Mouse (Mus musculus): ENCODE results near the gene Tmem30b. TPM values are rescaled to one million over a fixed set of nuclear protein-coding genes. Genes with fewer than 3 reads are reported as not detected.
"Not testable (repeated sequence)": the region's sequence is repeated elsewhere in the genome, so short reads cannot be mapped to it uniquely, and the experiment has no call there.

Tmem30b gene
- total and polyA plus RNA-seq, 3 experiments, result 0.09 to 0.41 (median 0.25) TPM

DNA sequence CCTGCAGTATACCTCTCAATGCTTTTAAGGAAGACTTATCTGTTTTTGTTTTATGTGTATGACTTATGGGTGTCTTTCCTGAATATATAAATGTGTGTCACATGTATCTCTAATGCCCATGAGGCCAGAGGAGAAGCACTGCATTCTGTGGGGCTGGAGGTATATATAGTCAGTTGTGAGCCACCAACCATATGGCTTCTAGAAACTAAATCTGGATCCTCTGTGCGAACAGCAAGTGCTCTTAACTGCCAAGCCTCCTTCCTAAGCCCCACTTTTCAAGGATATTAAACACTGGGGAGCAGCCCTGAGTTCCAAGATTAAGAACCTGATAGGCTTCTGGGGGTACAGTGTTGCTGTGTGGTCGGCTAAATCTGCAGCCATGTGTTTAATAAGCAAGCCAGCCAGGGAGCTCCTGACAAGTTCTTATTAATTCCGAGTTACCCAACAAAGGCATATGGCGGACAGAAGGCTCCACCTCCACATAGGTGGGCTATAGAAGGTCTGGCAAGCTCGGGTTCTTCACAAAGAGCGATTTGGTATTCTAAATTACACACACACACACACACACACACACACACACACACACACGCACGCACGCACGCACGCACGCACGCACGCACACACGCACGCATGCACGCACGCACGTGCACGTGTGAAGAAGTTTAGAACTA, 12.5 kb upstream of the Tmem30b start:
- DNase-seq, result no peak

DNA sequence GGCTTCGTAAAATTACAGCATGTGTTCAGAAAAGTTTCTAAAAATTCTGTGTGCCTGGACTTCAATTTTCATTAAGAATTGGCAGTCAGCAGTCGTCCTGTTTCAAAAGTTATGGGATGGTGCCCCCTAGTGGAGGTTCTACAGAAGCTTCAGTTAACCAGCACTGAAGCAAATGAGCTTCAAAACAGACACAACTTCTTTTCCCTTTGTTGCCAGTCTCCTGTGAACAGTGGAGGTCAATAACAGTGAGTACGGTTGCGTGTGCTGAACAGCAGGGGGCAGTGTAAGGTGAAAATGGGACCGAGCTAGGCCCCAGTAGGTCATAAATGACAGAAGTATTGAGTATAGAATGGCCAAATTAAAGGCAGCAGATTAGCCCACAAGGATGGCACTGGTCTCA, 8.0 kb upstream of the Tmem30b start:
- DNase-seq, result peak; percentile 62

DNA sequence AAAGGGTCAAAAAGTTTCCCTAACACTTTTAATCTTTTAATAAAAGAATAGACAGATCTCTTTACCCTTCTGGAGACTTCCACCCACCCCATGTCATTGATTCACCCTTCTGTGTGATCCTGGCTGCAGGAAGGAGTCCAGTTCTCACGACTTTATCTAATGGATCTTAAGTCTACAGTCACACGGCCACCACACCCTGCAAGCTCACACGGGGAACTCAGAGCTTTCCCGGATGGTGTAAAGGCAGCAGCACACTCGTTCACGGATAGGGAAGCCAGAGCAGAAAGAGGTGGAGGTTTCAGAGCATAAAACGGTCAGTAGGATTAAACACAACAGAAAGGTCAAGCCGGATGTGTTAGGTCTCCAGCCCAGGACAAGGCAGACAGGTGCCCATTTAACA, 2.1 kb upstream of the Tmem30b start:
- DNase-seq, result no peak

DNA sequence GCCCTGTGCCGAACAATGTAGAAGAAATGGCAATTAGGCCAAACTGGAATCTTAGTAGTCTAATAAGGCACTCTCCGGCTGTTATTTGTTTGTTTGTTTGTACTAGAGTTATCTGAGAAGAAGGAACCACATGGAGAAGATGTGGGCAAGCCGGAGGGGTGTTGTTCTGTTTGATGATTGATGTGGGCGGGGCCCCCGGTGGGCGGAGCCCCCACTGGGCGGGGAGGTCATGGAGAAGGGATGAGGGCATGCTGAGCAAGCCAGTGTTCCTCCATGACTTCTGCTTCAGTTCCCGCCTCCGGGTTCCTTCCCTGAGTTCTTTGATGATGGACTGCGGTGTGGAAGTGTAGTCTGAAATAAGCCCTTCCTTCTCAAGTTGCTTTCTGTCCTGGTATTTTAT, 1.5 kb upstream of the Tmem30b start:
- no peak for DNase-seq

DNA sequence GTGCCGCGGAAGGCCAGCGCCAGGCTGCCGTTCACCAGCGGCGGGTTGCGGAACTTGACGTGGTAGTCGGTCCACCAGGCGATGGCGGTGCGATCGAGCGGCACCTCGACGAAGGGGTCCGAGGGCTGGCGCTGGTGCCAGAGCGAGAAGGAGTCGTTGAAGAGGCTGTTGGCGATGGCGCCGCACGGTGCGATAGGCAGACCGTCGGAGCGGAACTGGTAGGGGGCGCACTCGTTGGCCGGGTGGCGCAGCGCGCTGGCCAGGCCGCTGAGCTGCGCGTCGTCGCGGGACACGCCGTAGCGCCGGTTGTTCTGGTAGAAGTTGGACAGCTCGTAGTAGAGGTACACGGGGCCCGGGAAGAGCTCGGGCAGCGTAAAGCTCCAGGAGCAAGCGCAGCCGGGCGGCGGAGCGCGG, 513 bp downstream of the Tmem30b start:
- DNase-seq, result peak; percentile 50

DNA sequence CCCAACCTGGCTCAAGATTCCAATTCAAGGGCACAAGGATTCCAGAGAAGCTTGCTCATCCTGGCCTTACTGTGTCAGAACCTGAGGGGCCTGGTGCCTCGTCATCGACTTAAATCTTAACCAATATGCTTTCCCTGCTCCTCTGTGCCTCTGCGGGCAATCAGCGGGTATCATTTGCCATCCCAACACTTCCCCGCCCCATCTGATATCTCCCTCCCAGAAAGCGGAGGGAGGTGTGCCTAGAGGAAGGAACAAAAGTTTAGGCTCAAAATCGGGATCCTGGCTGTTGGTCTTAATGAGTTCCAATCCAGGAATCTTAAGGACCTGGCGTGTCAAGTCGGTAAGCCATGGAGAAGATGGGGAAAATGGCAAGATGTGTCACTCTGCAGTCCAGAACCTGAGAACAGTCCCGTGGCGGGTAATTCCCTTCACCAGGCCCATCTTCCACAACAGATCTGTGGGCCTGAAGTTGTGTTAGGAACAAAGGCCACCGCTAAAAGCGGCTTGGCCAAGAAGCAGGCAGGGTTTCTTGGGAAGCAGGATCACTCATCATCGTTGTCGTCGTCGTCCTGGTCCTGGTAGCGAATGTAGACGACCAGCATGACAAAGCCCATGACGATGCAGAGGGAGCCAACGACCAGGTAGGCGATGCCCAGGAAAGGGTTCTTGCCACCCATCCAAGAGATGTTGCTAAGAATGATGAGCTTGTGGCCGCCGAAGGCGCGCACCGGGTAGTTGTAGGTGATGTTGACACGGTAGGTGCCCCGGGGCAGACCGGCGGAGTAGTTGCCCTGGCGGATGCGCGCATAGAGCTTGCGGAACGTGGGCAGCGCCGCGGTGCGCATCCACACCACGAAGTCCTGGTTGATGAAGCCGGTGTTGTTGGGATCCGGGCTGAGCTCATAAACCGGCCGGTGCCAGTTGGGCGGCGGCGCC, 1.2 kb downstream of the Tmem30b start:
- no peak for DNase-seq

DNA sequence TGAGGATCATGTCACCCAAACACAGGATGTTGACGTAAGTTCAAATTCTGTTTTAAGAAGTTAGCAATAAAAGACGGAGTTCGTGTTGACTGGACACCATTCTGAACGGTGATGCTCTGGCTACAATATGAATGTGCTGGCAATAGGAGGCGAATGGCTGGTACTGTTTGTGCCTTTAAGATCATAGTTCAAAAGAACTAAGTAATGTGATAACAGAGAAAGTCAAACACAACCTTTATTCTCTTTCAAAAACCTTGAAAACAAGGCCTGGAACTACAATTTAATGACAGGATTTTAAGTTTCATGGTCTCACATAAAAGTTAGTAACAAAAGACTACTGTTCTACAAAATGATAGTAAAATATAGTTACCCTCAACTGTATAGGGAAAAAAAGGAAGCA, 3.0 kb downstream of the Tmem30b start:
- DNase-seq, result no peak

DNA sequence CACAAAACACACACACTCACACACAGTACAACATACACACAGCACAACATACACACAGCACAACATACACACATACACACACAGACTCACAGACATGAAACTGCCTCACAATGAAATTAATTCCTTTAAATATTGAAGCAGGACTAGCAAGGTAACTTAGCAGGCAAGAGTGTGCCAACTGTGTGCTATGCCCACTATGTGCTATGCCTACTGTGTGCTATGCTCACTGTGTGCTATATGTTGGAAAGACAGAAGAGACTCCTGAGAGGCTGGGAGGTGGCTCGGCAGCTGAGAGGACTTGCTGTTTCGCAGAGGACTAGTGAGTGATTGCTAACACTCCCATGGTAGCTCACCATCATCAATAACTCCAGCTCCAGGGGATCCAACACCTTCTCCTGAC, 5.8 kb downstream of the Tmem30b start:
- no peak for DNase-seq

DNA sequence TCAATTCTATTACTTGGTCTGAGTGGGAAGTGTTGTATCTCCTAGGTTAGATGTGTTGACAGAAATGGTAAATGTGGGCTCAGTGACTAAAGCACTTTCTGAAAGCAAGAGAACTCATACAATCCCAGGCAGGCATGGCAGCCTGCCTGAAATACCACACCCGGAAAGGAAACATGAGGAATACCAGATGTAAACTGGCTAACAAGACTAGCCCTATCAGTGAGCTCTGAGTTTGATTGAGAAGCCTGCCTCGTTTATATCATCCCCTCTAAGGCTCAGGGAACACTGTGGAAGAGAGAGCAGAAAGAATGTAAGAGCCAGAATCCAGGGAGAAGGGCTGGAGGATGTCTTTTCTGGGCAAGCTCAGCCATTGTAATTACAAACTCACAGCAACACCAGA, 7.0 kb downstream of the Tmem30b start:
- DNase-seq, result no peak

DNA sequence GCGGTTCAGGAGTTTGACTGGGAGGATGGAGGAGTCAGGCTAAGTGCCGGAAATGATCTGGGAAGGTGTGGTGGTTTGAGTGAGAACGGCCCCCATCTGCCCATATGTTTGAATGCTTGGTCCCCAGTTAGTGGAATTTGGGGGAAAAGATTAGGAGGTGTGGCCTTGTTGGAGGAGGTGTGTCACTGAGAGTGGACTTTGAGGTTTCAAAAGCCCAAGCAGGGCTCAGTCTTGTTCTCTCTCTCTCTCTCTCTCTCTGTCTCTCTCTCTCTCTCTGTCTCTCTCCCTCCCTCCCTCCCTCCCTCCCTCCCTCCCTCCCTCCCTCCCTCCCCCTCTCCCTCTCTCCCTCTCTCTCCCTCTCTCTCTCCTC, 8.1 kb downstream of the Tmem30b start:
- not testable (repeated sequence) for DNase-seq

DNA sequence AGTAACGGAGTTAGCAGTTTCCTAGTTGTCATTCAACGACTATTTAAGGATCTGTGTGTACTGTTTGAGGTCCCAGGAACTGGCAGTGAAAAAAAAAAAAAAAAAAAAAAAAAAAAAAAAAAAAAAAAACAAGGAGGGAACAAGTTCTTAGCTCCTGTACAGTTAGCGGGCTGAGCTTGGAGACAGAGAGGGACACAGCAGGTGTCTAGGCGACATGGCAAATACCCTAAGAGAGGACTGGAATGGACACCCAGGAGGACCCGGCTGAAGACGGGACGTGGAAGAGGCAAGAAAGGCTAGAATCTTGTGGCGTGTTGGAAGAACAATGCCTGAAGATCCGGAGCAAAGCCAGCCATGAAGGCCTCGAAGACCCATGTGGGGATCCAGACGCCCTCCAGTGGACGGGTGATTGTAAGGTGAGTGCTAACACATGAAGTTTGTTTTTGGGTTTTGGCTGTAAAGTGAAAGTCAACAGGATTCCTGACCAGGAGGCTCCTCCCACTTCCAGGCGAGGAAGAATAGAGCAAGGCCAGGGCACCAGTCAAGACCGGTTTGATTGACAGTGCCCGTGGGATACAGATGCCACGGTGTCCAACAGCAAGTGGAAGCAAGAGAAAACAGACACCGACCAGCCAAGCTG, 8.6 kb downstream of the Tmem30b start:
- peak; percentile 35 for DNase-seq

DNA sequence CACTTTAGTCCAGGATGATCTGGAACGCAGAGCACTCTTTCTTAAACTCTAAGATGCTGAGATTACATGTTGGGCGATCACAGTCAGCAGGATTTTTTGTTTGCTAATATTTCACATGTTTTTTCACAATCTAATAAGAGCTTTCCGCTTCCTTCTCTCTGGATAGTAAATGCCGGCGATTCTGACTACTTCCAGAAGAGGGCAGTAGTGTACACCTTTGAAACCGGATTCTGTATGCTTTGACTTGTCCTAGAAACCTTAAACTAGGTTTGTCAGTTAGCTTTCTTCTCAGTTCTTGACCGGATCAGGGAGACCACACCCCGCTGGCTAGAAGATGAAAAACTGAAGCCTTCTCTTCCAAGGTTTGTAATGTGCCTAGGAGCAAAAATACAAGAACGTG, 11.6 kb downstream of the Tmem30b start:
- DNase-seq, result peak; percentile 39

DNA sequence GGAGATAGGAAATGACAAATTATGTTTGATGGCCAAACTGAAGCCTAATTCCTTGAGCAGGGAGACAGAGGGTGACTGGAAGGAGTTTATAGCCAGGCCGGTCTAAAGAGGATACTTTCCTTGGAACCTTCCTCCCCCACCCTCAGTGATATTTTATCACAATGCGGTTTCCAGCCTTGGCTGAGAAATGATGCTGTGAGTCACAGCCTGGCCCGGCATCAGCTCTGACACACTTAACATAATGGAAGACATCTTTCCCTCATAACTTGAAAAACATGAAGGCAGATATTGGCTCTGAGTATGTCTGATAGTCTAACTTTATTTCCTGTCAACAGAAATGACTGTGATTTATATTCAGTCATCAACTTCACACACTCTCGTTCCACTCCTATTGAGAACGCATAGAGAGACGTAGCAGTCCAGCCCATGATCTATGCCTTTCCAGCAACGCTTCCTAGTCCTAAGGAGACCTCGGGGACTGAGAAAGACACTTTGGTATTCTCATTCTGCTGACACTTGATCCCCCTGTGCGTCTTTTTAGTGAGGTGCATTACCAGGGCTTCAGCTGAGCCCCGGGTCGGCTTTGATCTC, 14.2 kb downstream of the Tmem30b start:
- peak; percentile 68 for DNase-seq

DNA sequence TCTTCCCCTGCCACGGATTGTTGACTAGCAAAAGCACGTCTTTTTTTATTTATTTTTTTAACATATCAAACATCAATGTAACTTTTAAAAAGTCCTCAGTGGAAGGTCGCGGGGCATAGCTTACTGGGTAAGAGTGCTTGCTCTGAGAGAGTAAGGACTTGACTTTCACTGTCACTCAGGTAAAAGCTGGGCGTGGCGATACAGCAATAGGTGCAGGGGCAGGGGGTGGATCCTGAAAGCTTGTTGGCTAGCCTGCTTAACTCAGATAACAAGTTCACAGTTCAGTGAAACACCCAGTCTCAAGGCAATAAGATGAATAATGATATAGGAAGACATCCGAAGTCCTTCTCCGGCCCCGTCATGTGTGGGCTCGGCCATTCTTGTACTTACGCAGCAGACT, 16.6 kb downstream of the Tmem30b start:
- no peak for DNase-seq

DNA sequence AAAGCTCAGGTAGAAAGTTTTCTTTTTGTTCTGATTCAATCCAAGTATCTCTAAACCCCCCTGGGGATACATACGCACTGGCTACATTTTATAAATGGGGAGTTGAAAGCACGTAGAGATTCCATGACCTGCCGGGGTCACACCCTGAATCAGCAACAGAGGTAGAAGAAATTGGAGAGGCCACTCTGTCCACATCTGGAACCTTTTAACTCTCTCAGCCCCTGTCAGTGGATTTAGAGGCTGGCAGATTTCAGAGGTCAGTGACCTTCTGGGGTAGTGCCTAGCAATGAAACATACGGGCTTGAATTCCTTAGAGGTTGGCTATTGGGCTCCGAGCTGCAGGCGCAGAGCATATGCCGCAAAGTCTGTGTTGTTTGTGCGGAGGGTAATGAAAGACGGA, 17.1 kb downstream of the Tmem30b start:
- no peak for DNase-seq

DNA sequence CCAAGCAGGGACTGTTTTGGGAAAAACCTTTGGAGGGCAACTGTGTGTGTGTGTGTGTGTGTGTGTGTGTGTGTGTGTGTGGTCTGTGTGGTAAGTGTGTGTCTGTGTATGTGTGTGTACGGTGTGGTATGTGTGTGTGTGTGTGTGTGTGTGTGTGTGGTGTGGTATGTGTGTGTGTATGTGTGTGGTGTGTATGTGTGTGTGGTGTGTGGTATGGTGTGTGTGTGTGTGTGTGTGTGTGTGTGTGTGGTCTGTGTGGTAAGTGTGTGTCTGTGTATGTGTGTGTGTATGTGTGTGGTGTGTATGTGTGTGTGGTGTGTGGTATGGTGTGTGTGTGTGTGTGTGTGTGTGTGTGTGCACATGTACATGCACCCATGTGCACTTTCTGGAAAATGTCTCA, 18.1 kb downstream of the Tmem30b start:
- not testable (repeated sequence) for DNase-seq

DNA sequence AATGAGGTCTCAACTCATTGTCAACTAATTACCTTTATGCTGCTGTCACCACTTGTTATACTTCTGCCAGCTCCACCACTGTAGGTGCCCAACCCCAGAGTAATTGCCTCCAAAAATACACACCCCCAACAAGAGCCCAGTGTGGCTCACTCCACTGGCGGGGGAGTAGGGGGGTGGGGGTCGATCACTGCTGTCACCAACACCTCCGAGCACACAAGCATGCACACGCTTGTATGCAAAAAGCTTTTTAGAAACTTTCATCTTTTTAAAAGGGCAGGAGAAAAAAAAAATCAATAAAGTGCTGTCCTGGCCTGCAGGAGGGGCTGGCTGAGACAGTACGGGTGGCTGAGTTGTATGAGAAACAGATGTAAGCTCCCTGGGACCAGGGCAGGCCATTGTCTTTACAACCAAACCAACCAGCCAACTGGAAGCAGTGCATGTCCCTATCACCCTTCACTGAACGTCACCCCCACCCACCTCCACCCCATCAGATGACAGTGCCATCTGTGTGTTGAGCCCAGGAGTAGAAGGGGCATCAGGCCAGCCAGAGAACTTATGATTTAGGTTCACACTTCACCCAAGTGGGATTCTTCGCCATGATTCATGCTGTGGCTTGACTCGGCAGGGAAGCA, 20.8 kb downstream of the Tmem30b start:
- DNase-seq, result no peak

DNA sequence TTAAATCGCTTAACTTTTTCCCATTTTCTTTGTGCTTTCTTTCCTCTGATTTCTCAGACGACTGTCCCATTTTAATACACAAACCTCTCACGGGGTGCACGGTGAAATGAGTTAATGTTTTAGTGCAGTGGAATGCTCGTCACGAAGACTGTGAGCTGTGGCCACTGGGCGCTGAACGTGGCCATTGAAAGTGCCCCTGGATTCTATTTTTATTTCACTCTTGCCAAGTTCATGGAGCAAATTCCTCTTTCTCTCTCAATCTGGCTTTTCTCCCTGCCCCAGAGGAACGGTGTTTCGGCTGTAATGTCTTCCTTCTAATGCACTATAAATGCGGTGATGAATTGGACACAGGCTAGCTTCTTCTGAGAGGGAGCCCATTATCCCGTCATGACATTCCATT, 23.1 kb downstream of the Tmem30b start:
- DNase-seq, result no peak

DNA sequence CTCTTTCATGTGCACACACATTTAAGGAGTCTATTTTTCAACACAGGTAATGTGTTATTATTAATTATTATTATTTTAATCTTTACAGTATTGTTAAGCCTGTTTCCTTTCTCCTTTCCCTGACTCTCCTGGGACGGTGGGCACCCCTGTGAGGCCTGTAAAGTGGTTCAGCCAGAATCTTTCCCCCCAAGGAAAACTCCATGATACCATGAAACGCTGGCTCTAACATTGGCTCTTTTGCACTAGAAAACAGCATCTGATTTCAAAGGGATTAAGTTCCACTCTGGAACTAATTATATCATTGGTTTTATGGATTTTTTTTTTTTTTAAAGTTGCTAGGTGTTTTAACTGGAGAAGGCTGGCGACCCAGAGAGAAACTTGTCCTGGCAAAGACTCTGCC, 24.2 kb downstream of the Tmem30b start:
- no peak for DNase-seq

DNA sequence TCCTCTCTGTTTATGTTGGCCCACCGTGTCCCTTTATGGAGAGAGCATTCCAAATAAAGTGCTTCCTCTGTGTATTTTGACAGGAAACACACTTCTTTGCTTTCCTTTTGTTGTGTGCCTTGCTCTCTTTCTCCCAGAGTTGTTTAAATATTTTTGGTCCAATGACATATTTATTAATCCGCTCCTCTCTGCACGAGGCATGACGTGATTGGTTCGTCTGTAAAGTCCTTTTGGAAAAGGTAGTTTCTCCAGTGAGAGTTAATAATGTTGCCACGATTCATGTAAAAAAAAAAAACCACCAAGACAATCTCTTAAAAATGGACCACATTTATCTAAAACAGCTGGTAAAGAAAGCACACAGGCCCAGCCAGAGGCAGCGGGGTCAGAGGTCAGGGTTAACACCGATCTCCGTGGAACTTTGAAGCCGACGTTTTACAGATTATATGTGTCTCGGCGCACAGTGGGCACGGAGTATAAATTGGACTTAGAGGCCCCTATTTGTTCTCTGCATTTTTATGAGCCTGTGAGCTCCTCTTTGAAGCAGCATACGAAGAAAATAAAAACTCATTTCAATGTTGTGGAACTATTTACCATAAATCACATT, 24.9 kb downstream of the Tmem30b start:
- no peak for DNase-seq

DNA sequence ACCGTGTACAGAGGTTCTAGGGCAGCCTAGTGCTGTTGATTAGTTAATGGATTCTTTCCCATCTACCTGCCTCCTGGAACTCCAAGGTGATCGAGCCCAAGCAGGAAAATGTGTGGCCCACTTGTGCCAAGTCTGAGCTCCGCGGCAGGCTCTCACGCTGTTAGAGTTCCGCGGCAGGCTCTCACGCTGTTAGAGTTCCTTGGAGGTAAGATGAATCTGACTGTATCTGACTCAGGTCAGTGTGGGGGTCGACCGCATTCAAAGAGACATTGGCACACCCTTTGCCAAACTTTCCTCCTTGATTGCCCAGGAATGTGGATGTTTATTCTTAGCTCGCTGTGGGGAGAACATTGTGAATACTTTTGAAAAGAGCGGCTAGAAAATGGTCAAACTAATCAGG, 28.4 kb downstream of the Tmem30b start:
- DNase-seq, result no peak
